Mouse (Mus musculus): ENCODE data around the gene Tmem211. TPM values are rescaled to one million over a fixed set of nuclear protein-coding genes. Genes with fewer than 3 reads are reported as not detected.
A peak's percentile ranks its signal among the peaks of the same experiment; 100 is the strongest.

Gene Tmem211
- polyA plus RNA-seq, 1 experiment = not detected

DNA sequence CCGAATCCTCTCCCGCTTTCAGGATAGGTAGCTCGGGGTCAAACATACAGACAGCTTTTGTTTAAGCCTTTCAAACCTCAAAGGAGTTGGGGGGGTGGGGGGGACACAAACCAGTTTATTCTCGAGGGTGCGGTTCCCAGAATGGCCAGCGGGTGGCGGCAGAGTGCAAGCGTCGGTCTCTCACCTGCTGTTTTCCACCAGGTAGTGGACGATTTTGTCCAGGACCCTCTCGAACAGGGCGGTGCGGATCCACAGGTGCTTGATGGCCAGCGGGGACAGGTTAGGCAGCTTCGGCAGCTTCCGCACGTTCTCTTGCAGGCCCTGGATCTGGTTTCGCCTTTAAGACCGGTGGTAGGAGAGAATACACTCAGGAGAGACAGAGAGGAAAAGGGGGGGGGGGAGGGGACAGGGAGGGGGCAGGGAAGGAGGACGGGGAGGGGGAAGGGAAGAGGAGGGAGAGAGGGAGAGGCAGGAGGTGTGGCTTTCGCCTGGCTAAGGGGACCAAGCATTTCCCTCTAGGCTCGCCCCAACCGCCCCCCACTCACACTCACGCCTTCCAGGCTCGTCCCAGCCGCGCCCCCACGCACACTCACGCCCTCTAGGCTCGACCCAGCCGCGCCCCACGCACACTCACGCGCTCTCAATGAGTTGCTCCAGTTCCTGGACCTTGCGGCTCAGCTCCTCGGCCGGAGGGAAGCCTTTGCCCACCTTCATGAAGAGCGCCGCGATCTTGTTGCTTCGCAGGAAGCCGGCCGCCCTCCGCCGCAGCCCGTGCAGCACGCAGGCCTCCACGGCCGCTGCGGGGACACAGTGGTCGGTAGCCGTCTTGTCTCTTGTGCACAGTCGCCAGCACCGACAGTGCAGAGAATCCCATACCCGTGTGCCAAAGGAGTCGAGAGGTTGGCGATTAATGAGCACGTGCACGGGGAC lies 60.1 kb downstream of the Tmem211 start:
- Histone ChIP-seq H3K27ac (ENCODE audit: insufficient read depth, low read depth, low read length) (no peak overlapping the region), H3K4me3 (ENCODE audit: insufficient read depth, low read length) (no peak overlapping the region)

GRCm38 (mm10) chr5:113287762-113288161 lies 61.1 kb downstream of the Tmem211 start:
- Histone ChIP-seq H3K4me3 (ENCODE audit: insufficient read depth, low read length) (no peak overlapping the region), H3K4me1 (ENCODE audit: control insufficient read depth, insufficient read depth, low read length) (peaks cover 18% of the 10 kb centered on the region), H3K27ac (ENCODE audit: insufficient read depth, low read depth, low read length) (no peak overlapping the region)
- TF ChIP-seq POLR2A (IDR thresholded peaks at IDR 0.05; ENCODE audit: borderline replicate concordance, low read depth, low read length) (no peak), CTCF (IDR thresholded peaks at IDR 0.05; ENCODE audit: low read depth, low read length) (no peak)

More for the DNA sequence above, 60.1 kb downstream of the Tmem211 start:
- TF ChIP-seq CTCF (IDR thresholded peaks at IDR 0.05; ENCODE audit: low read depth, low read length) (peak; percentile 88), POLR2A (IDR thresholded peaks at IDR 0.05; ENCODE audit: borderline replicate concordance, low read depth, low read length) (no peak)
- H3K4me1 ChIP-seq (ENCODE audit: control insufficient read depth, insufficient read depth, low read length) = peaks cover 18% of the 10 kb centered on the region

DNA sequence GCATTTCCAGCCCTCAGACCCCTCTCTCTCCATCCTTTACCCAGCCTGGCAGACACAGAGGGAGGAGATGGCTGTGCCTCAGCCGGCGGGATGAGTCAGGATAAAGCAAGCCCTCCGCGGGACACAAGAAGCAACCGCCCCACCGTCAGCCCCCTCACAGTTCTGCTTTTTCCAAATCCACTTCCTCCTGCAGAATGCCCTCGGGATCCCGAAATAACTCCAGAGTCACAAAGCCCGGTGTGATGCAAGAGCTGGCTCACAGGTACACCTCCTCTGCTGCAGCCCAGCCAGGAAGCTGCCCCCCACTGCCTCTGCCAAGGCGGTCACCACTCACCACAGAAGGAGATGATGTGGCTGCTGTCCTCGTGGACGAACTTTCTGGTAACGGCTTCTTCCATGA lies 61.8 kb downstream of the Tmem211 start:
- TF ChIP-seq POLR2A (IDR thresholded peaks at IDR 0.05; ENCODE audit: borderline replicate concordance, low read depth, low read length) = no peak
- Histone ChIP-seq H3K27ac (ENCODE audit: insufficient read depth, low read depth, low read length) (no peak overlapping the region), H3K4me1 (ENCODE audit: control insufficient read depth, insufficient read depth, low read length) (peaks cover 12% of the 10 kb centered on the region), H3K4me3 (ENCODE audit: insufficient read depth, low read length) (no peak overlapping the region)

Other genes with a start within 250 kb of the Tmem211 start
- 32.9 and 33.9 TPM in 2 replicates for gene Grk3, start 211.1 kb upstream of the Tmem211 start, polyA plus RNA-seq (2012; ENCODE audit: insufficient read depth, insufficient read length, missing spikeins)
- gene Crybb2, start 156.8 kb upstream of the Tmem211 start, polyA plus RNA-seq (2012; ENCODE audit: insufficient read depth, insufficient read length, missing spikeins) = not detected in 2 replicates
- not detected in 2 replicates for gene Crybb3, start 145.3 kb upstream of the Tmem211 start, polyA plus RNA-seq (2012; ENCODE audit: insufficient read depth, insufficient read length, missing spikeins)
- gene 2900026A02Rik, start 5.7 kb upstream of the Tmem211 start, polyA plus RNA-seq (2012; ENCODE audit: insufficient read depth, insufficient read length, missing spikeins) = 5.7 and 5.9 TPM in 2 replicates
- not detected in 2 replicates for gene Sgsm1, start 83.9 kb downstream of the Tmem211 start, polyA plus RNA-seq (2012; ENCODE audit: insufficient read depth, insufficient read length, missing spikeins)
- not detected in 2 replicates for gene Aym1, start 130.4 kb downstream of the Tmem211 start, polyA plus RNA-seq (2012; ENCODE audit: insufficient read depth, insufficient read length, missing spikeins)

All from bone marrow macrophage, adult 2 months (primary cell).